Mouse (Mus musculus): ENCODE results near the gene Sec14l1.

- TF ChIP-seq CTCF (conservative IDR thresholded peaks at IDR 0.05; ENCODE audit: insufficient read depth, insufficient read length, low read depth, low read length) (no peak), POLR2A (IDR thresholded peaks at IDR 0.05; ENCODE audit: low read depth, low read length) (no peak)
These were observed 3.9 kb downstream of the Sec14l1 start for GRCm38 (mm10) chr11:117118721-117119321.

Data from kidney, adult 2 months (tissue).